ENCODE assay signal across 26 mouse cellular contexts in the genomic region with DNA sequence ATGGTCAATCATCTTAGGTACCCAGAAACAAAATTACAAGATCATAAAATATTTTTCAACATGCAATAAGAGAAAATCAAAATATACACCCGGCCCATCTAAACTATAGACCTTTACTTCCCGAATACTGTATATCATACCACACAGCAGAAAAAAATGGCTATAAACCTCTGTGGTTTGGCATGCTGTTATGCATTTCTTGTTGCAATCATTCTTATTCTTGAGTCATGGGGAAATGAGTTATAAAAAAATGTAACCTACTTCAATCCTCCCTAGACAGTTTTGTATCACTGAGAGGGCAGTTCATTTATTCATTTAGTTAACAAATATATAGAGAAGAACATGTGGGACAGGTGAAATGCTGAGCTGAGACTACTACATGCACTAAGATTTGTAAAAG.
"Had no signal": no experiment of that assay in that cellular context is flagged by ENCODE, and none has a peak within 500 bp of the region (broad histone marks: within the 10 kb centered on the region; RNA-seq: fewer than 3 reads in every experiment).

No protein-coding gene starts in this region.

- DNase-seq: gastrocnemius, adult 2 months; gastrocnemius, postnatal 10 days; gastrocnemius, postnatal 25 days; heart, adult 18-20 months; heart, postnatal 10 days; heart, postnatal 4 days; kidney, adult 11 months; kidney, adult 2 months; kidney, adult 9 months; kidney, postnatal 14 days; kidney, postnatal 36 days; layer of hippocampus, adult 9-11 months; layer of hippocampus, postnatal 36 days; left cerebral cortex, postnatal 4 days had no signal

- H3K4me3 ChIP-seq: gastrocnemius, adult 2 months; heart, embryonic 10.5 days; heart, embryonic 12.5 days; hindbrain, embryonic 10.5 days; hindbrain, embryonic 12.5 days; intestine, embryonic 15.5 days; kidney, embryonic 15.5 days; limb, embryonic 13.5 days; limb, embryonic 15.5 days; liver, embryonic 12.5 days had no signal

- H3K27ac ChIP-seq: gastrocnemius, adult 2 months; heart, embryonic 10.5 days; hindbrain, embryonic 10.5 days; hindbrain, embryonic 12.5 days; hindbrain, embryonic 14.5 days; intestine, embryonic 15.5 days; kidney, embryonic 15.5 days; kidney, postnatal 0 days; limb, embryonic 13.5 days; limb, embryonic 15.5 days; liver, embryonic 12.5 days; liver, embryonic 14.5 days had no signal
